Mouse (Mus musculus): ENCODE results near the gene Ptrh2.

Gene Ptrh2

DNA sequence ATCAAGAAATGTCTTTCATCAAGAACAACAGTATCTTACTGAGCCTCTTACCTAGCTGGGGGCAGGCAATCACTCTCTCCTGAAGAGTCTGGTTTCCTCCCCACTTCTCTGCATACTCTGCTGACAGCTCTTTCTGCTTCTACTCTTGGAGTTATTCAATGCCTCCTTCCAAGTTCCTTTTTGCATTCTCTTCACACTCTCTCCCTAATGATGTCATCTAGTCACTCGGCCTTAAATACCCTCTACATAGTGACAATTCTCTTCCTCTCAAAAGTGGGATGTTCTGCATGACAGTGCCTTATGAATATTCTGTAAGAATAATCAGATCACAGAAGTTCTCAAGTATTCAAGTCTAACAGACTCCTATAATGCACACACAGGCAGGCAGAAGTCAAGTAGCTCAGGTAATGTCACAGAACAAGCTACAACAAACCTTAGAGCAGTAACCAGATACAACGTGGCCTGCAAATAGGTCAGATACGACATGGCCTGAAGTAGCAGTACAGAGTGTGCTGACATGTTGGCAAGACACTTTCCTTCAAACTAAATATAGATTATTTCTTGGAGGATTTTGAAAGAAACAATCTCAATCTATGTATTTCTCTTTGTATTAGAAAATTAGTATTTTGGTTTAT lies 12.6 kb upstream of the Ptrh2 start:
- no peak for DNase-seq (ENCODE audit: low spot score)

- DNase-seq (ENCODE audit: low spot score), result no peak
Observed at GRCm38 (mm10) chr11:86672772-86673171, 11.0 kb upstream of the Ptrh2 start.

- DNase-seq (ENCODE audit: low spot score), result no peak
Observed at GRCm38 (mm10) chr11:86675520-86675919, 8.3 kb upstream of the Ptrh2 start.

GRCm38 (mm10) chr11:86678957-86679356 lies 4.8 kb upstream of the Ptrh2 start:
- DNase-seq (ENCODE audit: low spot score), result no peak

DNA sequence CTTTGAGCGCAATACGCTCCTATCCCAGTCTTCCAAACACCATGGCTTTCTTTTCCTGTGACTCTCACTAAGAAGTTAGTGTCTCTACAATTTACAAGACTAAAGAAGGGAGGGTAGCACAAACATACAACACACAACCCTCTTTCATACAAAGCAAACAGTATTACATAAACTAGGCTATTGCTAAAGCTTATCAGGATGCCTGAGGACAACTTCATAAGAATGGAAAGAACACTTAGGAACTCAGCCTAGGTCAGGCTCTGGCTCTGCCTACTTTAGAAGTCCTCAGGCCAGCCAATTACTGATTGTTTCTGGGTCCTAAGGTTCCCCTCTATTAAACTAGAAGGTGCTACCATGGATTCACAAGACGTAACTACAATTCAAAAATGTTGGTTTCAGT lies 3.1 kb upstream of the Ptrh2 start:
- no peak for DNase-seq (ENCODE audit: low spot score)

GRCm38 (mm10) chr11:86681423-86681822 lies 2.4 kb upstream of the Ptrh2 start:
- DNase-seq (ENCODE audit: low spot score), result no peak

- no peak for DNase-seq (ENCODE audit: low spot score)
Observed at GRCm38 (mm10) chr11:86682861-86683260, 924 bp upstream of the Ptrh2 start.

DNA sequence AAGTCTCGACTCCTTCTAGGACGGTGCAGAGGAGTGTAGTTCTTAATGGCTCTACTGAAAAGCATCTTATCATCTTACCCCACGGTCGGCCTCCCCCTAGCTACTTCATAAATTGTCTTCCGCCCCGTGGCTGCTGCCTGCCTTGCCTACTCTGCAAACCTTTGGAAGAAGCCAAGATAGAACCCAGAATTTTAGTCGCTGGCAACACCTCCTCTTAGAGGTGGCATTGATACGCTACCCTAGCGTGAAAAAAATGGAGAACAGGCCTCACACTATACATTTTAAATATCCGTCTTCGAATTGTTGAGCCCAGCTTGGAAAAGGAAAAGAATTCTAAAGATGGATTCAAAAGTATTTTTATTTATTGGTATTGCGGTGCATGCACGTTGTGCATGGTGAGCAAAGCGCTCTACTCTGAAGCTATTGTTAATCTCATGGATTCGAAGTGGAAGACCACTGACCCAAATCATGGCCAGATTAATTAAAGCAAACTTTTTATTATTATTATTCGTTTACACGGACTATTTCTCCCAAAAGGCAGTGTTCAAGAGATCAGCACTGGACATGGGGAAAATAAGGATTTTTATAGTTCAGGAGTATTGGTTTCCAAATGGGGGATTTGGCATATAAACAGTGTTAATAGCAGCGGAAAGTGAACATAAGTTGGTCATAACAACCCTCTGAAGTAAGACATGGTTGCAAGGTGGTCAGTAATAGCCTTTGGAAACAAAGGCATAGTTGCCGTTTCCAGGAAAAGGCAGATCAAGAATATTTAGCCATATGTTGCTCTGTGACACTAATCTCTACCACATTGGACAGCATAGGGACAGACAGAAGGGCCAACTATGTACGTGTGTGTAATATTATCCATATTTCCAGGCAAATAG lies 584 bp downstream of the Ptrh2 start:
- DNase-seq (ENCODE audit: low spot score), result no peak

- no peak for DNase-seq (ENCODE audit: low spot score)
Observed at GRCm38 (mm10) chr11:86685366-86685765, 1.6 kb downstream of the Ptrh2 start.

- DNase-seq (ENCODE audit: low spot score), result no peak
Observed at GRCm38 (mm10) chr11:86690383-86690782, 6.6 kb downstream of the Ptrh2 start.

DNA sequence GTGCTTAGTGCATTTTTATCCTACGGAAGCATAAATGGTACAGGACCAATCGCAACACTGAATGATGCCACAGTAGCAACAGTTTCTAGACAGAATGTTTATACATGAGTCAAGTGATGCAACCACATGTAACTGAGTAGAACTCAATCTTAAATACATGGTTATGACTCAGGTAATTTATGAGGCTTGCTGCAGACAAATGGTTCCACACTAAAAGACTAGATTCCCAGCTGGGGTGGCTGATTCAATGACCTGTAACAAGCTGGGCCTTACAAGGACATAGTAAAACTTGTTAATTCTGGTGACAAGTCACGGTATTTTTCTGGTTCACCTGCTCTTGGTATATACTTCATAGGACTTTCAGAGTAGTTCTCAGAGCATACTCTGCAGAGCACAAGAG lies 7.7 kb downstream of the Ptrh2 start:
- no peak for DNase-seq (ENCODE audit: low spot score)

DNA sequence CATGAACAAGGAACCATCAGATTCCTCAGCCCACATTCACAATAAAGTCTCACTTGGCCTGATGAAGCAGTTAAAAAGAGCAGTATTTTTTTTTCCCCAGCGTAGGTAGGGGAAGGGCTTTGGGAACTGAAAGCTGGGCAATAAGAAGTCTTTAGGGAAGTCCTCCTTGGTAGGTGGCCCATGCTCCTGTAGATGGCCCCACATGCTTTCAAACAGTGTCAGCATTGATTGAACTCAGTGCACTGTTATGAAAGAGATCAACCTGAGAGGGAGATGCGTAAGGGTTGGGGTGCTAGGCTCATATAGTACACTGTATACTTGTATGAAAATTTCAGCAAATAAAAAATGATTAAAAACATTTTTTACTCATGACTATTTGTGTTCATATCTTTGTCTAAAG lies 8.2 kb downstream of the Ptrh2 start:
- DNase-seq (ENCODE audit: low spot score), result no peak

- no peak for DNase-seq (ENCODE audit: low spot score)
Observed at GRCm38 (mm10) chr11:86692546-86692945, 8.8 kb downstream of the Ptrh2 start.

- no peak for DNase-seq (ENCODE audit: low spot score)
Observed at GRCm38 (mm10) chr11:86695461-86695860, 11.7 kb downstream of the Ptrh2 start.

DNA sequence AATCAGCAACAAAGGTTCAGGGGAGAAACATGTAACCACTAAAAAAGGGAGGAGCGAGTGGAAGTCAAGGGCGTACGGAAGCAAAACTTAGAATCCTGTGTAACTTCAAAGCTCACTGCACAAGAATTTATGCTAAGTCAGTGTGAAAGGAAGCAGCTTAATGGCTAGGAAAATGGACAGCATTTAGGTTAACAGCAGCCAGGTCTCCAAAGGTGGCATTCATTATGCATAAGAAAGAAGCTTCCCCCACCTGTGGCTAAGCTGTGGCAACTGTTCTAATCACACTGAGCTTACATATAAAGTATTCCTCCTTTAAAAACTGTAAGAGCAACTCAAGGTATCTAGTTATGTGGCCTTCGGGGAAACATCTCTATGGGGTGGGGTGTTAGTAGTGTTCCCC lies 17.4 kb downstream of the Ptrh2 start:
- DNase-seq (ENCODE audit: low spot score), result no peak

- DNase-seq (ENCODE audit: low spot score), result no peak
Observed at GRCm38 (mm10) chr11:86714606-86715005, 30.8 kb downstream of the Ptrh2 start.

GRCm38 (mm10) chr11:86717306-86718065 lies 33.7 kb downstream of the Ptrh2 start:
- no peak for DNase-seq (ENCODE audit: low spot score)

- no peak for DNase-seq (ENCODE audit: low spot score)
Observed at GRCm38 (mm10) chr11:86718369-86718768, 34.6 kb downstream of the Ptrh2 start.

DNA sequence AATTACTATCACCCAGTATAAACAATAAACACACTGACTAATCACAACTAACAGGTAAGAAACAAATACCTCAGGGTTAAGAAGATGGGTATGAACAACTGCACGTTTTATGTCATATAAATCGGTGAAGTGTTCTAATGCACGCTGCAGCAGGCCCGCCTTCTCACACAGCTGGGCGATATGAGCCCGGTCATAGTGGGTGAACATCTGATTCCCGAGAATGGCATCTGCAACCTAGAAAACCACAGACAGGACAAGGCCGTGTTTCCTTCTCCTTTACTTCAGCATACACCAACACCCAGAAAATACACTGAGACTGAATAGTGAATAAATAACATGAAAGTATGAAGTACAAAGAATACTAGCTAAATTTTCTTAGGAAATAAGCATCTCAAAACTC lies 35.6 kb downstream of the Ptrh2 start:
- DNase-seq (ENCODE audit: low spot score), result no peak

- DNase-seq (ENCODE audit: low spot score), result no peak
Observed at GRCm38 (mm10) chr11:86724004-86724403, 40.2 kb downstream of the Ptrh2 start.

DNA sequence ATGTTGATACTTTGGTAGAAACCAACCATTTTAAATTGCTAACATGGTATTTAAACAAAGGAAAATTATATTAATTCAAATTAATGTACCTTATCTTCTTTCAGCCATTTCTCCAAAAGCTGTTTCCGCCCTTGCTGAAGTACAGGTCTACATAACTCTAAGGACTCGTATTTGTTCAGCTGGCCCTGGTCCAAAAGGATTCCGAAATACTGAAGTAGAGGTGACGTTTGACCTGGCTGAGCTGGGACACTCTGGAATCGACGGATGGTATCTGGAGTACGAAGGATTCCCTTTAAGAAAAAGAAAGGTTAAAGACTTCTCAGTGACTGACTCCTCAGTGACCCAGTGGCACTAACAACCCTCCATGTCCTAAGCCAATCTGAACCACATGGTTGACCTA lies 41.2 kb downstream of the Ptrh2 start:
- no peak for DNase-seq (ENCODE audit: low spot score)

- no peak for DNase-seq (ENCODE audit: low spot score)
Observed at GRCm38 (mm10) chr11:86725607-86726006, 41.8 kb downstream of the Ptrh2 start.

DNA sequence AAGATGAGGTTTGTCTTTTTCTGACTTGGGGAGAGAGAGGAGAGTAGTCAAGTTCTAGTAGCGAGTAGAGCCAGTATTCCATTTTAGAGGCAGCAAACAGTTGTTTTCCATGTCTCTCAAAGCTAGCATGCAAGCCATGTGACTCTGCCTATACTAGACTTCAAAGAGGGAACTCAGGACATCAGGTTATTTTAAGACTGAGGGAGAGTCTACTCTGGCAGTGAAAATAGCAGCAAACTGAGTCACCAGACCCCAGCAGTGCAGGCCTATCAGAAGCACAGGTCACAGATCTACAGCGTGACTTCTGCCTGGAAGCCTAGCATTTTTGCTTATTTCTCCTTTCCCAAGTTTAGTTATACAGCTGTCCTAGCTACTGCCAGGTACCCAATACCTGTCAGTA lies 47.7 kb downstream of the Ptrh2 start:
- DNase-seq (ENCODE audit: low spot score), result no peak

Measured in T-cell, adult 2 months (primary cell).